Mouse (Mus musculus): ENCODE data around the gene Ttc27.

The Ttc27 gene

GRCm38 (mm10) chr17:74819711-74820110 lies 102.2 kb downstream of the Ttc27 start:
- no peak for DNase-seq (ENCODE audit: low read depth, low spot score)

GRCm38 (mm10) chr17:74830851-74831250 lies 113.3 kb downstream of the Ttc27 start:
- no peak for DNase-seq (ENCODE audit: low read depth, low spot score)

- no peak for DNase-seq (ENCODE audit: low read depth, low spot score)
These were observed 124.2 kb downstream of the Ttc27 start for GRCm38 (mm10) chr17:74841721-74842120.

GRCm38 (mm10) chr17:74842603-74843002 lies 125.1 kb downstream of the Ttc27 start:
- DNase-seq (ENCODE audit: low read depth, low spot score), result no peak

GRCm38 (mm10) chr17:74843486-74843885 lies 126.0 kb downstream of the Ttc27 start:
- DNase-seq (ENCODE audit: low read depth, low spot score), result no peak

- no peak for DNase-seq (ENCODE audit: low read depth, low spot score)
These were observed 128.7 kb downstream of the Ttc27 start for GRCm38 (mm10) chr17:74846031-74846891.

GRCm38 (mm10) chr17:74850216-74850615 lies 132.7 kb downstream of the Ttc27 start:
- no peak for DNase-seq (ENCODE audit: low read depth, low spot score)

- no peak for DNase-seq (ENCODE audit: low read depth, low spot score)
These were observed 141.8 kb downstream of the Ttc27 start for GRCm38 (mm10) chr17:74859298-74859697.

GRCm38 (mm10) chr17:74860180-74860993 lies 142.9 kb downstream of the Ttc27 start:
- DNase-seq (ENCODE audit: low read depth, low spot score), result no peak

- no peak for DNase-seq (ENCODE audit: low read depth, low spot score)
These were observed 146.3 kb downstream of the Ttc27 start for GRCm38 (mm10) chr17:74863845-74864244.

- DNase-seq (ENCODE audit: low read depth, low spot score), result no peak
These were observed 147.4 kb downstream of the Ttc27 start for GRCm38 (mm10) chr17:74864790-74865548.

- DNase-seq (ENCODE audit: low read depth, low spot score), result no peak
These were observed 148.4 kb downstream of the Ttc27 start for GRCm38 (mm10) chr17:74865694-74866564.

- DNase-seq (ENCODE audit: low read depth, low spot score), result no peak
These were observed 149.3 kb downstream of the Ttc27 start for GRCm38 (mm10) chr17:74866565-74867507.

- DNase-seq (ENCODE audit: low read depth, low spot score), result no peak
These were observed 150.8 kb downstream of the Ttc27 start for GRCm38 (mm10) chr17:74868185-74868907.

- DNase-seq (ENCODE audit: low read depth, low spot score), result no peak
These were observed 152.0 kb downstream of the Ttc27 start for GRCm38 (mm10) chr17:74869556-74869955.

GRCm38 (mm10) chr17:74870177-74871160 lies 152.9 kb downstream of the Ttc27 start:
- DNase-seq (ENCODE audit: low read depth, low spot score), result no peak

GRCm38 (mm10) chr17:74872567-74872966 lies 155.0 kb downstream of the Ttc27 start:
- no peak for DNase-seq (ENCODE audit: low read depth, low spot score)

- no peak for DNase-seq (ENCODE audit: low read depth, low spot score)
These were observed 156.2 kb downstream of the Ttc27 start for GRCm38 (mm10) chr17:74873756-74874155.

All from retina, postnatal 7 days (tissue).